Mouse (Mus musculus) kidney, postnatal 10 days (tissue): ENCODE results near the gene Suz12.
A peak's percentile ranks its signal among the peaks of the same experiment; 100 is the strongest.
"Not testable (repeated sequence)": the region's sequence is repeated elsewhere in the genome, so short reads cannot be mapped to it uniquely, and the experiment has no call there.

ENCODE experiments used
- DNase-seq: peaks from one replicate; pipeline ENCODE4 v3.0.0; 2021; ENCODE audit warnings: mixed read lengths

Gene Suz12

GRCm38 (mm10) chr11:79992035-79992591, 793 bp upstream of the Suz12 start:
- no peak for DNase-seq

- DNase-seq = no peak
Observed at GRCm38 (mm10) chr11:79993356-79994270, 707 bp downstream of the Suz12 start.

- DNase-seq = no peak
Observed at GRCm38 (mm10) chr11:79994271-79994988, 1.5 kb downstream of the Suz12 start.

DNA sequence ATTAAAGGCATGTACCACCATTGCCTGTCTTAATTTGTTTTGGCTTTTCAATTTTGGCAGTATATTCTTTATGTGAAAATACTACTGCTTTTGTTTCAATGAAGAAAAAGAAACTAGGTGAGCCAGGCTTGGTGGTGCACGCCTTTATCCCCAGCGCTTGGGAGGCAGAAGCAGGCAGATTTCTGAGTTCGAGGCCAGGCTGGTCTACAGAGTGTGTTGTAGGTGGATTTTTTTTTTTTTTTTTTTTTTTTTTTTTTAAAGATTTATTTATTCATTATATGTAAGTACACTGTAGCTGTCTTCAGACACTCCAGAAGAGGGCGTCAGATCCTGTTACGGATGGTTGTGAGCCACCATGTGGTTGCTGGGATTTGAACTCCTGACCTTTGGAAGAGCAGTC, 23.6 kb downstream of the Suz12 start:
- not testable (repeated sequence) for DNase-seq

- DNase-seq = no peak
Observed at GRCm38 (mm10) chr11:80019792-80020191, 26.9 kb downstream of the Suz12 start.

- DNase-seq = no peak
Observed at GRCm38 (mm10) chr11:80021306-80021705, 28.4 kb downstream of the Suz12 start.

- no peak for DNase-seq
Observed at GRCm38 (mm10) chr11:80037495-80037894, 44.6 kb downstream of the Suz12 start.

DNA sequence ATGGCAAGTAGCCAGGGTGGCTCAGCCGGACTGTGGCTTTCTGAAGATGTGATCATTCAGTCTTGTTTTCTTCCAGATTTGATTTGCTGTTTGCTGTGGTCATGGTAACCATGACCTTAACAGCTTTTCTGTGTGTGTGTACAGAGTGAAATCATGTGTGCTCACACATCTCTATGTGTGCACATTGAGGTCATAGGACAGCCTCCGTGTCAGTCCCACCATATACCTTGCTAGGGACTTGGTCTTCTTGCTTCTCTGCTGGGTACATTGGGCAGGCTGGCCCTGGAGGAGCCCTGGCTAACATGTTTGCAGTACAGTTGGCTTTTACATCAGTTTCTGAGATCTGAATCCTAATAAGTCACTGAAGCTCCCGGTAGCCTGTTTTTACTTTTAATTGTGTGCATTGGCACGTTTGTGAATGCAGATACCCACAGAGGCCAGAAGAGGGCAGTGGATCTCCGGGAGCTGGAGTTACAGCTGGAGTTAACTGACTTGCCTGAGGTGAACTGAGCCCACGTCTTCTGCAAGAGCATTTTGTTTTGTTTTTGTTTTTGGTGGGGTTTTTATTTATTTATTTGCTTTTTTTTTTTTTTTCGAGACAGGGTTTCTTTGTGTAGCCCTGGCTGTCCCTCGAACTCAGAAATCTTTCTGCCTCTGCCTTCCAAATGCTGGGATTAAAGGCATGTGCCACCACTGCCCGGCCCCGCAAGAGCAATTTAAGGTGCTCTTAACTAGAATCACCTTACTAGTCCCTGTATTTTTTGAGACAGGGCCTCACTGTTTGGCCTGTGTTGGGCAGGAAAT, 49.9 kb downstream of the Suz12 start:
- DNase-seq = peak; percentile 67

DNA sequence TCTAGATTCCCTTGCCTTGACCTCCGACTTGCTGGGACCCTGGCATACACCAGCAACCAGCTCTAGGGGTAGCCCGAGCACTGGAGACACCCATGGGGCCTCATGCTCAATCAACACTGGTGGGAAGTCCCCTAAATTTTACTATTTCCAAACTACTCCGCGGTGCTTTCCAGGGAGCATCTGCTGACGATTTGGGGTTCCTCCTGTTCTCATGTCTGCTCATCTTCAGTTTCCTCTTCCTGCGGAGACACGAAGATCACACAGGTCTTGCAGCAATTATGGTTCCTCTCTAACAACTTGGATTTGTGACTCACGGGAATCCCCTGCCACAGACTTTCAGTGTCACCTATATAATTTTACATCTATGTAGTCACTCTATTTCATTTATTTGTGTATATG, 50.5 kb downstream of the Suz12 start:
- DNase-seq = no peak

- peak; percentile 27 for DNase-seq
Observed at GRCm38 (mm10) chr11:80046856-80047255, 54.0 kb downstream of the Suz12 start.

DNA sequence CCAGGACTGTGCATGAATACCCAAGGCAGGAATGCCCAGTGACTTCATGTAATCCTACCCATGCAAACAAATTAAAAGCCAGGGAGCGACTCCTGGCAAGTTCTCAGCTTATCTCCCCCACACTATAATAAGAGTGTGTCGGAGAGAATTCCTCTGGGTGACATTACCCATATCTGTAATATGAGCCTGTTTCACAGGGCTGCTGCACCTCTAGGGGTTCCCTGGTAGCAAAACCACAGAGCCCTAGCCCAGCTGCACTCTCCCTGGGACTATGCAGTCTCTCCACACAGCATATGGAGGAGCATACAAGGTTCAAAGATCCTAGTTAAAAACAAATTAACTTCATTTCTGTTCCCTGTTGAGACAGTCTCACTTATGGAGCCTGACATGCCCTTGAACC, 57.2 kb downstream of the Suz12 start:
- DNase-seq = no peak

- DNase-seq = no peak
Observed at GRCm38 (mm10) chr11:80052456-80052855, 59.5 kb downstream of the Suz12 start.

- no peak for DNase-seq
Observed at GRCm38 (mm10) chr11:80053171-80053570, 60.3 kb downstream of the Suz12 start.

GRCm38 (mm10) chr11:80054659-80055058, 61.8 kb downstream of the Suz12 start:
- no peak for DNase-seq

- peak; percentile 47 for DNase-seq
Observed at GRCm38 (mm10) chr11:80056141-80056540, 63.2 kb downstream of the Suz12 start.

- peak; percentile 35 for DNase-seq
Observed at GRCm38 (mm10) chr11:80062159-80062558, 69.3 kb downstream of the Suz12 start.

GRCm38 (mm10) chr11:80066373-80066772, 73.5 kb downstream of the Suz12 start:
- peak; percentile 25 for DNase-seq

- DNase-seq = no peak
Observed at GRCm38 (mm10) chr11:80067558-80067957, 74.7 kb downstream of the Suz12 start.

GRCm38 (mm10) chr11:80069815-80070214, 76.9 kb downstream of the Suz12 start:
- no peak for DNase-seq

GRCm38 (mm10) chr11:80071039-80071438, 78.1 kb downstream of the Suz12 start:
- no peak for DNase-seq

GRCm38 (mm10) chr11:80072365-80072764, 79.5 kb downstream of the Suz12 start:
- no peak for DNase-seq

DNA sequence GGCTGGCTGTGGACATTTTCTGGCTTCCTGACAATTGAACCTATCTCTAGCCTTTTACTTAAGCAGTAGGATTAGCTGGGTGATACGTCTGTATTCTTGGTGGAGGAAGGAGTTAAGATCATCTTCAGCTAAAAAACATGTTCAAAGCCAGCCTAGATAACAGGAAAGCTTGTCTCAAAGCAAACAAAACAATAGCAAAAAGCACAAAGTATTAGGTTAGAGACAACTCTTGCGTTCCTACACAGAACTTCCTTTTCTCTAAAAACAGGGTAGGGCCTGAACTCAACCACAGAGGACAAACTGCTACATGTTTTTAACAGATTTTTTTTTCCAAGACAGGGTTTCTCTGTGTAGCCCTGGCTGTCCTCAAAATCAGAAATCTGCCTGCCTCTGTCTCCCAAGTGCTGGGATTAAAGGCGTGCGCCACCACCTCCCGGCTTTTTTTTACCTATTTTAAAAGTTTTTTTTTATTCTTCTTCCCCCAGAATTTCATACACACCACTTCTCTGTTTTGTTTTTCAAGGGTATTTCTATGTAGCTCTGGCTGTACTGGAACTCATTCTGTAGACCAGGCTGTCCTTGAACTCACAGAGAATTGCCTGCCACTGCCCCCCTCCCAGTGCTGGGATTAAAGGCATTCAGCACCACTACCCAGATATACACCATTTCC, 82.8 kb downstream of the Suz12 start:
- DNase-seq = no peak
